Mouse (Mus musculus): ENCODE data around the gene Kdm6a.

Gene Kdm6a

DNA sequence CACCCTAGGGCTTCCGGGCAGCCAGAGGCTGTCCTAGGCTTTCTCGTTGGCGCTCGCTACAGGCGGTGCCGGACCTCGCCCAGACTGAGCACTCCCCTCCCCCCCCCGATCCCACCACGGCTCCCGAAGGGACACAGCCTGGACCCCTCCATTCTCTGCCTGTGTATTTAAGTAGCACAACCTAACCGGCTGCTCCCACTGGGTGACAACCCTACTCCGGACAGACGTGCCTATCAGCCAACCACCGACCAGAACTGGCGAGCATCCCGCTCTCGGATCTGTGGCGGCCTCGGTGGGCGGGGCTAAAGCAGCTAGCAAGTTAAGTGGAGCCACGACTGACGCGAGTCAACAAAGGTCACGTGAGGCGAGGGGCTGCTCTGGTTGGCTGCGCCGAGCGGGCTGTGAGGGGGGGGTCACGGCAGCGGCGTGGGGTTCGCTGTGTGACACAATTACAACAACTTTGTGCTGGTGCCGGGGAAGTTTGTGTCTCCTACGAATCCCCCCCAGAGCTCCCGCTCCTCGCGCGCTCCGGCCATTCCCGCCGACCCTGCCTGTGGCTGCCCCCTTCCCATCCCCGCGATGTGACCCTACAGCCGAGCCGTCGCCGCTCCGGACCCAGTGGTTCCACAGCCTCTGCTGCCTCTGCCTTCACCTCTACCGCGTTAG lies at the start of gene Kdm6a:
Gene Kdm6a, plus strand, starts transcription at position 384 of the 666 bp plus-strand sequence.
- in situ Hi-C loops (cut with MboI): loop anchor here (25.0 kb wide), 1 partner anchor 600 kb away; the partner anchor contains the start of gene Fundc1

DNA sequence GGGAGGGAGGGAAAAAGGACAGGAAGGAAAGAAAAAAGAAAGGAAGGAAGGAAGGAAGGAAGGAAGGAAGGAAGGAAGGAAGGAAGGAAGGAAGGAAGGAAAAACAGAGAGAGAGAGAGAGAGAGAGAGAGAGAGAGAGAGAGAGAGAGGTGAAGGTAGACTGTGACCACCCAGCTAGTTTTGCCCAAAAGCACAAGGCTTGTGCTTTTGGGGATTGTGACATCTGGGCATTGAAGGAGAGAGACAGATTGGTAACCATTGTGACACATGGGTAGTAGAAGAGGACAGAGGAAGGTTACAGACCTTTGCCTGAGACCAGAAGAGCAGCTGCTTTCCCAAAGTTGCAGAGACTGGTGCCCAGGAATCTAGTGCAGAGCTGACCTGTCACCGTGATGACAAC lies 16.8 kb upstream of the Kdm6a start, which contains the start of gene Dusp21:
Gene Dusp21, plus strand, starts transcription at position 301 of the 400 bp plus-strand sequence.
- in situ Hi-C loops (cut with MboI): no loop called here

DNA sequence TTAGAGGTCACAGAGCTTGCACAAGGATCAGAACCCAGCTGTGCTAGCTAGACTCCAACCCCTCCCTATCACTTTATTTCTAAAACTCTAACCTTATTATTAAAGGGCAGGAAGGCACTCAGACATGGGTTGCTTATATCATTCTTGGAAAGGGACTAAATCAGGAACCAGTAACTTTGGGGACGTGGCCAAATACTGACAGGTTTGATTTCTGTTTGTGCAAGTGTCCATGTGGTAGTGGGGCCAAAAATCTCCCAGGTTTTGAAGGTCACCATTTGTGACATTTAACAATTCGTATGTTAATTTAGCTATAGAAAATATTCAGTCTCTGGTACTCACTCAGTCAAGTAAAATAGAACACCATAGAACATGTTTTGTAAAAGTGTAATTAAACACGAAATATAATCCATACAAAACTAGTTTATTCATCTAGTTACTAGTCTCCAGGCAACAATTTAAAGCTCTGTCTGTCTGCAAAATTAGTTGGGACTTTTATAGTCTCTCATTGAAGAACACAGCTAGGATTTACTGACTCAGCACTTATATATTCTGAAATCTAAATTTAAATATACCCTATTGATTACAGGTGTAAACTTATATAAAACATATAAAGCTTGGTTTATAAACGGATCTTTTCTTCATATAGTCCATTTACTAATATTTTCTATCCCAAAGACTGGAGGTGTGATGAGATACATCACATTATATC lies 1.5 kb upstream of the Kdm6a start:
- in situ Hi-C loops (cut with MboI): loop anchor here (25.0 kb wide), 1 partner anchor 599 kb away; the partner anchor contains the start of gene Fundc1

GRCm38 (mm10) chrX:18161796-18162191 lies 581 bp upstream of the Kdm6a start:
- in situ Hi-C loops (cut with MboI): loop anchor here (25.0 kb wide), 1 partner anchor 599 kb away; the partner anchor contains the start of gene Fundc1

DNA sequence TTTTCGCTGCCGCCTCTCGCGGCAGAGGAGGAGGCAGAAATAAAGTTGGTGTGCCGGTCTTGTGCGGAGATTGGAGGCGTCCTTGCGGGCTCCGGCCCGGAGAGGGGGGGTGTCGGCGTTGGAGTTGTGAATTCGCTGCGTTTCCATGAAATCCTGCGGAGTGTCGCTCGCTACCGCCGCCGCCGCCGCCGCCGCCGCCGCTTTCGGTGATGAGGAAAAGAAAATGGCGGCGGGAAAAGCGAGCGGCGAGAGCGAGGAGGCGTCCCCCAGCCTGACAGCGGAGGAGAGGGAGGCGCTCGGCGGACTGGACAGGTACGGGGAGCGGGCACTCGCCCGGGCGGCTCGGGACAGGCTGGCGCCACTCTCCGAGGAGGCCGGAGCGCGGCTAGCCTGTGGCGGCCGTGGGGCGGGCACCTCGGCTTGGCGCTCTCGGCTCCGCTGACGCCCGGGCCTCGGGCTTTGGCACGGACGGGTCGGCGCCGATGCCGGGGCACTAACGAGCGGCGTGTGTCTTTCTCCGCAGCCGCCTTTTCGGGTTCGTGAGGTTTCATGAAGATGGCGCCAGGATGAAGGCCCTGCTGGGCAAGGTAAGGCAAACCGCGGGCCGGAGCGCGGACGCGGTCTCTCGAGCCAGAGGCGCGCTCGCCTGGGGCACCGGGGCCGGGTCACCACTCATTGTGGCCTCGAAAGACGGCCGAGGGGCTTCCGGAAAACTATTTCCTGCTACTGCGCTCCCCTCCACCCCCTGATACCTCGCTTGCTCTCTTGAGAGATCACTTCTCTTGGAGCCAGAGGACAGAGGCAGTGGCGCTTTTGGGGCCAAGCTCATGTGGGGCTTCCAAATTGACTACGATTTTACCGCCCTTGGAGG lies 721 bp downstream of the Kdm6a start:
- in situ Hi-C loops (cut with MboI): loop anchor here (25.0 kb wide), 1 partner anchor 601 kb away; the partner anchor contains the start of gene Fundc1

GRCm38 (mm10) chrX:18163917-18164624 lies 1.7 kb downstream of the Kdm6a start:
- in situ Hi-C loops (cut with MboI): loop anchor here (25.0 kb wide), 1 partner anchor 602 kb away; the partner anchor contains the start of gene Fundc1

DNA sequence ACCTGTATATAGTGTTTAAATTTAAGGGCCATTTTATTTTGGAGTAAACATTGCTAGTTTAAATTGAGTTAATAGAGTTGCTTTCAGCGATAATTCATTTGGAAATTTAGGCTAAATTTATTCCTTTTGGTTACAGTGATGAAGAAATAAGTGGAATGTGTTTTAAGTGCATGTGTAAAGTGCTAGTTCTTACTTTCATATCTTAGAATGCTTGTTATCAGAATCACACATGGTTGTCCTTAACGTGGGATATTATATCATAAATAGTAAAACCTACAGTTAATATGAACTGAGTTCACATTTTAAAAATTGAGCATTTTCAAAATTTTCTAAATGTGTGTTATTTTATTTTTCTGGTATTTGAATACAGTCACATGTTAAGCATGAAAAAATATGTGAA lies 2.7 kb downstream of the Kdm6a start:
- in situ Hi-C loops (cut with MboI): loop anchor here (25.0 kb wide), 1 partner anchor 603 kb away; the partner anchor contains the start of gene Fundc1

DNA sequence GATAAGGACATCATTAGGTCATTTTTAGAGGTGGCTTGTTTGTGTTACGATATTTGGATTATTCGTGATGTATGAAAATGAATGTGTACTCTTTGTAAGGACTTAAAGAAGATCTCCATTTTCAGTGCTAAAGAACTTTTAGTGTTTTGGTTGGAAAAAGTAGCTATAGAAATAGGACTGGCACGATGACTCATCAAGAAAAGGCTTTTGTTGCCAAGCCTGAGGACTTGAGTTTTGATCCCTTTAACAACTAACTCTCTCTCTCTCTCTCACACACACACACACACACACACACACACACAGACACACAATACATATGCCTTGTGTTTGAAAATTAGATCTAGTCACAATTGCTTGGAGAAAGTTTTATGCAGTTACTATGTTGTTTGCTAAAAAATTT lies 4.6 kb downstream of the Kdm6a start:
- in situ Hi-C loops (cut with MboI): loop anchor here (25.0 kb wide), 1 partner anchor 605 kb away; the partner anchor contains the start of gene Fundc1

GRCm38 (mm10) chrX:18168940-18169339 lies 6.6 kb downstream of the Kdm6a start:
- in situ Hi-C loops (cut with MboI): loop anchor here (25.0 kb wide), 1 partner anchor 607 kb away; the partner anchor contains the start of gene Fundc1

GRCm38 (mm10) chrX:18174831-18175230 lies 12.5 kb downstream of the Kdm6a start:
- in situ Hi-C loops (cut with MboI): loop anchor here (25.0 kb wide), 1 partner anchor 613 kb away; the partner anchor contains the start of gene Fundc1

DNA sequence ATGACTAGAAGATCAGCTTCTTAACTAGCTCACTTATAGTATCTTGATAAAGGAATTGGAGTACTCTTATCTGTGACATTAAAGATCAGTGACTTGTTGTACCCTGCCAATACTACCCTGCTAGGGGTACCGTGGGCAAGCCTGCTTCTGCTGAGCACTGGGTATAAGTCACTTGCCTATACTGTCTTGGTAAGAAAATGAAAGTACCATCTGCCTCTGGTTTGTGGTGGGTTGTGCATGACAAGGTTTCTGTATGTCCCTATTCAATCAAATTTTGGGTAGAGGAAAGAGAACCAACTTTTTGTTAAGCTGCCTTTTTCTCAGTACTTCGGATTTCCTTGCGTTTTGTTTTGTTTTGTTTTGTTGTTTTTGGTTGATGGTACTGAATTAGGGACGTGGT lies 15.4 kb downstream of the Kdm6a start:
- in situ Hi-C loops (cut with MboI): no loop called here

GRCm38 (mm10) chrX:18179492-18179891 lies 17.1 kb downstream of the Kdm6a start:
- in situ Hi-C loops (cut with MboI): no loop called here

GRCm38 (mm10) chrX:18187203-18187602 lies 24.8 kb downstream of the Kdm6a start:
- in situ Hi-C loops (cut with MboI): no loop called here

GRCm38 (mm10) chrX:18188293-18188692 lies 25.9 kb downstream of the Kdm6a start:
- in situ Hi-C loops (cut with MboI): no loop called here

- in situ Hi-C loops (cut with MboI): no loop called here
These were observed 77.2 kb downstream of the Kdm6a start for GRCm38 (mm10) chrX:18239572-18239971.

DNA sequence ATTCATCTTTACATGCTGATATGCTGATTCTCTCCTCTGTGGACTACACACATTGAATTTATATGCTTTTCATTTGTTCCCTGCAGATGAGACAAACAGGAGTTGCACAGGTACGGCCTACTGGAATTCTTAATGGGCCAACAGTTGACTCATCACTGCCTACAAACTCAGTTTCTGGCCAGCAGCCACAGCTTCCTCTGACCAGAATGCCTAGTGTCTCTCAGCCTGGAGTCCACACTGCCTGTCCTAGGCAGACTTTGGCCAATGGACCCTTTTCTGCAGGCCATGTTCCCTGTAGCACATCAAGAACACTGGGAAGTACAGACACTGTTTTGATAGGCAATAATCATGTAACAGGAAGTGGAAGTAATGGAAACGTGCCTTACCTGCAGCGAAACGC lies 88.2 kb downstream of the Kdm6a start:
- in situ Hi-C loops (cut with MboI): no loop called here

GRCm38 (mm10) chrX:18254767-18255166 lies 92.4 kb downstream of the Kdm6a start:
- in situ Hi-C loops (cut with MboI): no loop called here

GRCm38 (mm10) chrX:18258238-18258809 lies 95.9 kb downstream of the Kdm6a start:
- in situ Hi-C loops (cut with MboI): no loop called here

GRCm38 (mm10) chrX:18278561-18278960 lies 116.2 kb downstream of the Kdm6a start:
- in situ Hi-C loops (cut with MboI): no loop called here

- in situ Hi-C loops (cut with MboI): no loop called here
These were observed 117.8 kb downstream of the Kdm6a start for GRCm38 (mm10) chrX:18280134-18280533.

Measured in mature B cell (primary cell).